Mouse (Mus musculus): Measurements from ENCODE around the gene Nav2.

- TF ChIP-seq ZNF384 (IDR thresholded peaks at IDR 0.05; ENCODE audit: low read depth, low read length) (no peak), POLR2AphosphoS2 (IDR thresholded peaks at IDR 0.05; ENCODE audit: low read length) (no peak), CHD2 (IDR thresholded peaks at IDR 0.05; ENCODE audit: low read length) (no peak), TBP (IDR thresholded peaks at IDR 0.05; ENCODE audit: low read depth, low read length) (no peak), CTCF (IDR thresholded peaks at IDR 0.05 in 2 of 3, conservative IDR thresholded peaks at IDR 0.05 in 1 of 3; ENCODE audit: control insufficient read depth in 1 of 3, insufficient read depth in 1 of 3, low read depth in 2 of 3, low read length in 3 of 3, poor library complexity in 1 of 3, severe bottlenecking in 1 of 3) (no peak), E2F4 (IDR thresholded peaks at IDR 0.05; ENCODE audit: borderline replicate concordance, low read depth, low read length) (no peak), POLR2A (IDR thresholded peaks at IDR 0.05; ENCODE audit: control insufficient read depth in 1 of 2, insufficient read depth in 1 of 2, low read depth in 1 of 2, low read length in 2 of 2, poor library complexity in 1 of 2) (no peak), MYC (IDR thresholded peaks at IDR 0.05; ENCODE audit: low read depth, low read length) (no peak), ELF1 (IDR thresholded peaks at IDR 0.05; ENCODE audit: low read depth, low read length) (no peak), RAD21 (IDR thresholded peaks at IDR 0.05; ENCODE audit: low read depth, low read length) (no peak)
These were observed 51.6 kb downstream of the Nav2 start for GRCm38 (mm10) chr7:48960152-48960551.

Measured in MEL (cell line).